Comparison of ENCODE assay signal across 12 mouse cellular contexts in the genomic region with DNA sequence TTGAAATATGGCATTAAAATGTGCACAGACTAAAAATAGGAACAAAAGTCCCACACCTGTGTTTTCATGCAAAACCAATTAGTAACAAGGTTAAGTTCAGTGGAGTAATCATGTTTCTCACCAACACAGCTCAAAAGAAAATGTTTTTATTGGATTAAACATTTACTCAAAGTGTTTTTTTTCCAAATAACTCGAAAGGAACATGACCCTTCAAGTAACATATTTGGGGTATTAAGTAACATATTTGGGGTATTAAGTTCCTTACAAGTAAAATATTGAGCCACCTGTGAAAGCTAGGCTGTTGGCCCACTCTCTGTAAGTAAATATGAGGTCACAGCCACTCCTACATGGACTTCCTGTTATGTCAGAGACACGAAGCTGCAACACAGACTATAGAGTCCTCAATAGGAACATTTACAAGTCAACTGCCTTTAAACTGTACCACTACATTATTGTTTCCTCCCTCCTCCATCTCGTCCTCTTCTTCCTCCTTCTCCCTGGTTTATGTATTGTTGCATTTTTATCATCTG. TPM values are rescaled to one million over a fixed set of nuclear protein-coding genes. Genes with fewer than 3 reads are reported as not detected.
"Had no signal": no experiment of that assay in that cellular context is flagged by ENCODE, and none has a peak within 500 bp of the region (broad histone marks: within the 10 kb centered on the region; RNA-seq: fewer than 3 reads in every experiment).

No protein-coding gene starts in this region.

- DNase-seq: lung, embryonic 14.5 days; lung, postnatal 10 days; right cerebral cortex, postnatal 14 days had no signal

- H3K4me2 ChIP-seq: liver, embryonic 11.5 days; liver, embryonic 15.5 days; lung, embryonic 14.5 days; midbrain, embryonic 13.5 days had no signal

- ATAC-seq: hindbrain, embryonic 16.5 days; inflammation-experienced regulatory T-cells, adult 6 months; intestine, postnatal 0 days; midbrain, embryonic 13.5 days had no signal

- H3K4me1 ChIP-seq: liver, embryonic 15.5 days; midbrain, embryonic 13.5 days had no signal

- H3K27ac ChIP-seq: layer of hippocampus, adult 2 months; liver, embryonic 15.5 days; macrophage; midbrain, embryonic 13.5 days; stomach, postnatal 0 days had no signal

- H3K9me3 ChIP-seq: liver, embryonic 15.5 days; midbrain, embryonic 13.5 days had no signal

- H3K36me3 ChIP-seq: liver, embryonic 15.5 days; midbrain, embryonic 13.5 days had no signal

- H3K9ac ChIP-seq: liver, embryonic 15.5 days; lung, embryonic 14.5 days; midbrain, embryonic 13.5 days had no signal

- H3K27me3 ChIP-seq: liver, embryonic 15.5 days; midbrain, embryonic 13.5 days had no signal

- H3K4me3 ChIP-seq: layer of hippocampus, adult 2 months; liver, embryonic 15.5 days; midbrain, embryonic 13.5 days had no signal

RNA-seq across cellular contexts. Expression of gene Il5ra, which starts 43.3 kb away (rescaled TPM):
- polyA plus RNA-seq: hindbrain, embryonic 16.5 days; intestine, postnatal 0 days; lung, embryonic 14.5 days; midbrain, embryonic 13.5 days; stomach, postnatal 0 days had no signal
